Mouse (Mus musculus): ENCODE results near the gene Dhx37. TPM values are rescaled to one million over a fixed set of nuclear protein-coding genes. Genes with fewer than 3 reads are reported as not detected.
"Not testable (repeated sequence)": the region's sequence is repeated elsewhere in the genome, so short reads cannot be mapped to it uniquely, and the experiment has no call there.

The Dhx37 gene
- total RNA-seq, 2 experiments from 2014 or later = 12.2 to 14.5 TPM

- intact Hi-C loops (cut with DNase I) = no loop called here
These were observed 22.2 kb upstream of the Dhx37 start for GRCm38 (mm10) chr5:125456100-125456499.

GRCm38 (mm10) chr5:125452573-125452972 is 18.7 kb upstream of the Dhx37 start:
- intact Hi-C loops (cut with DNase I) = no loop called here
- DNase-seq (ENCODE audit: extremely low spot score in 1 of 2, low spot score in 2 of 2) = no peak

More at GRCm38 (mm10) chr5:125456100-125456499, 22.2 kb upstream of the Dhx37 start:
- no peak for DNase-seq (ENCODE audit: extremely low spot score in 1 of 2, low spot score in 2 of 2)

DNA sequence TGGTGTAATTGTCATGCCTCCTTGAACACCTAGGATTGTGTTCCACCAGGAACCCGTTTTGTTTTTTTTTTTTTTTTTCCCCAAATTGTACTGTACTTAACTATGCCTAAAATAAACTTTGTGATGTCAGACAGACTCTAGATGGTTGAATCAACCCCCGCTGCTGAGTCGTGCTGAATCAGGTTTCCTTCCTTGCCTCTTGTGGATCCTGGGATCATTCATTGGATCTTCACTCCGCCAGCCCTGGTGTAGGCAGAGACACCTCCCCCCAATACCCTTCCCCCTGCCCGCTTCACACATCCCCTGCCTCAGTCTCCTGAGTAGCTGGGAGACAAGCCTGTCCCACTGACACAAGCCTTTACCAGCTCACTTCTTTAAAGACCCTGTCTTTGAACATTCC is 15.4 kb upstream of the Dhx37 start:
- DNase-seq (ENCODE audit: extremely low spot score in 1 of 2, low spot score in 2 of 2) = no peak
- intact Hi-C loops (cut with DNase I) = no loop called here

- DNase-seq (ENCODE audit: extremely low spot score in 1 of 2, low spot score in 2 of 2) = no peak
- intact Hi-C loops (cut with DNase I) = no loop called here
These were observed 14.7 kb upstream of the Dhx37 start for GRCm38 (mm10) chr5:125448631-125449030.

DNA sequence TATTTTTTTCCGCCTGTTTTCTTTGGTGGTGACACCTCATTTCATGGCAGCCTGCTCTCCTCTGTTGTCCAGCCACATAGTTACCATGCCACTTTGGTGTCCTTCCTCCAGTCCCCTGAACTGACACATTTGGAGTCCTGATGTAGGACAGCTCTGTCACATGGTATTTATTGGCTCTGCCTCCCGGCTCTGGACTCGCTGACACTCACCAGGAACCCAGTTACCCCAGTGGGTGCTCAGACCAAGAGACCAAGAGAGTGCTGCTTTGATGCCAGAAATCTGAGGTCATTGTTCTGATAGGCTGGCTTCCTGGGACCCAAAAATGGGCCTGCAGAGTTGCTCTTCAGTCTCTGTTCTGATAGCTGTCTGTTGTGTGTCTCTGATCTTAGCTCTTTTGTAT is 14.1 kb upstream of the Dhx37 start:
- intact Hi-C loops (cut with DNase I) = no loop called here
- no peak for DNase-seq (ENCODE audit: extremely low spot score in 1 of 2, low spot score in 2 of 2)

DNA sequence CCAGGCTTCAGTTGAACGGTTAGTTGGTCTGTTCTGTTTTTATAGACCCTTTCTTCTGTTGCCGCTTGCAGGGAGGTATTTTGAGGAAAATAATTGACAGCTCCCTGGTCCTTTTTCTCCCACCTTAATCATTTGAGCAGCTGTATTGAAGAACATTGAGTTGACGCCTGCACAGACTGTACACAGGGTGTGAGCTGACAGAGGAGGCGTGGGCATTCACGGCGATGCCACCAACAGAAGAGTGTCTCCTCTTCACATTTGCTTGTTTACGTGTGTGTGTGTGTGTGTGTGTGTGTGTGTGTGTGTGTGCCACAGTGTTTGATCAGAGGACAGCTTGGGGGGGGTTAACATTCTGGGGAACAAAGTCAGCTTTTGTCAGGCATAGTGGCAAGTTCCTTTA is 12.4 kb upstream of the Dhx37 start:
- intact Hi-C loops (cut with DNase I) = no loop called here
- DNase-seq (ENCODE audit: extremely low spot score in 1 of 2, low spot score in 2 of 2) = no peak

- intact Hi-C loops (cut with DNase I) = no loop called here
- no peak for DNase-seq (ENCODE audit: extremely low spot score in 1 of 2, low spot score in 2 of 2)
These were observed 10.6 kb upstream of the Dhx37 start for GRCm38 (mm10) chr5:125444554-125444953.

DNA sequence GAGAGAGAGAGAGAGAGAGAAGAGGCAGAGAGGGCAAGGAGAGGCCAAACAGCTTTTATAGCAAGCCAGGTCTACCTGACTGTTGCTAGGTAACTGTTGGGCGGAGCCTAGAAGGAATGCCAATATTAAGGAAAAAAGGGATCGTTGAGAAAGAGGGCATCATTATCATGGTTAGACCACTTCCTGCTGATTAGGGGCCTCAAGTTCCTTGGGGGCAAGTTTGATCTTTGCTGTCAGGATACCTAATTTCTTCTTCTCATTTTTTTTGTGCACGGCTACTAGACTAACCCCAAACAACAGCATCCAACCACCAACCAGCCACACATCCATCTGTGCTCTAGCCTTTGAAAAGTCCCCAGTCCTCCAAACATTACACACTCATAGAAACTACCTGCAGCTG is 10.0 kb upstream of the Dhx37 start:
- intact Hi-C loops (cut with DNase I) = no loop called here
- no peak for DNase-seq (ENCODE audit: extremely low spot score in 1 of 2, low spot score in 2 of 2)

- DNase-seq (ENCODE audit: extremely low spot score in 1 of 2, low spot score in 2 of 2) = no peak
- intact Hi-C loops (cut with DNase I) = no loop called here
These were observed 9.4 kb upstream of the Dhx37 start for GRCm38 (mm10) chr5:125443335-125443734.

GRCm38 (mm10) chr5:125442136-125442995 is 8.4 kb upstream of the Dhx37 start:
- intact Hi-C loops (cut with DNase I) = no loop called here
- no peak for DNase-seq (ENCODE audit: extremely low spot score in 1 of 2, low spot score in 2 of 2)

- intact Hi-C loops (cut with DNase I) = no loop called here
- peak in 1 of 2 experiments; percentile 68 for DNase-seq (ENCODE audit: extremely low spot score in 1 of 2, low spot score in 2 of 2)
These were observed 7.6 kb upstream of the Dhx37 start, which contains the start of gene Bri3bp for GRCm38 (mm10) chr5:125441234-125442114. Gene Bri3bp (plus strand): TSS chr5:125441568.

DNA sequence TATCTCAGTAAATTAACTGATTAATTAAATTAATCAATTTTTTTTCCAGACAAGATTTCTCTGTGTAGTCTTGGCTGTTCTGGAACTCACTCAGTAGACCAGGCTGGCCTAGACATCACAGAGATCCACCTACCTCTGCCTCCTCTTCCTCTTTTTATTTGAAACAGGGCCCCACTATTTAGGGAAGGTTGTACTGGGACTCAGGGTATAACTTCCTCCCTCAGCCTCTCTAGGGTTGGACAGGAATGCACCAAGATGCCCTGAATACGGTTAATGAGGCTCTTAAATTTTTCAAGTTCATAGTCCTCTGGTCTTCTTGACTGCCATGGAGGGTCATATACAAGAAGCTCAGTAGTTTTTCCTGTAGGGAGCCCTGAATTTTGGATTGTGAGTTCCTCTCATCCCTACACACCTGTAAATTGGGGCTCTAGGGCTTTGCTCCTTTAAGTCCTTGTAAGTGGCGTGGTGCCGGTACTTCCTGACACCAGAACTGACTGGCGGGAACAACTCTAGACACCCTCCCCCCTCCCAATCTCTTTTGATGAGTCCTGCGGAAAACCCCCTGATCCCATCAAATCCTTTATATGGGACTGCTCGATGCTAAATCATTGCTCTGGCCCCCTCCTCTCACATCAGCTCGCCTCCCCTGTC is 6.8 kb upstream of the Dhx37 start:
- no peak for DNase-seq (ENCODE audit: extremely low spot score in 1 of 2, low spot score in 2 of 2)
- intact Hi-C loops (cut with DNase I) = no loop called here

- intact Hi-C loops (cut with DNase I); DNase-seq (ENCODE audit: extremely low spot score in 1 of 2, low spot score in 2 of 2): not testable (repeated sequence)
These were observed 426 bp upstream of the Dhx37 start for GRCm38 (mm10) chr5:125434347-125434746.

DNA sequence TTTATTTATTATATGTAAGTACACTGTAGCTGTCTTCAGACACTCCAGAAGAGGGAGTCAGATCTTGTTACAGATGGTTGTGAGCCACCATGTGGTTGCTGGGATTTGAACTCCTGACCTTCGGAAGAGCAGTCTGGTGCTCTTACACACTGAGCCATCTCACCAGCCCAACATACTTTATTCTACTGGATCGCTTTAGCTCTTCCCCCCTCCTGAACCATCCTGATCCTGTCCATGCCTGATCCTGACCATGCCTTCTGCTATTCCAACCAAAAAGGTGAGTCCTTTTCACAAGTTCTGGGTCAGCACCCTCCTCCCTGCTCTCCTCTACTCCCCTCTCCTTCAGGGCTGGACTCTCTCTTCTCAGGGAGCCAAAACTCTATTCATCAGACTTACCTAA is 1.6 kb downstream of the Dhx37 start:
- intact Hi-C loops (cut with DNase I); DNase-seq (ENCODE audit: extremely low spot score in 1 of 2, low spot score in 2 of 2): not testable (repeated sequence)

DNA sequence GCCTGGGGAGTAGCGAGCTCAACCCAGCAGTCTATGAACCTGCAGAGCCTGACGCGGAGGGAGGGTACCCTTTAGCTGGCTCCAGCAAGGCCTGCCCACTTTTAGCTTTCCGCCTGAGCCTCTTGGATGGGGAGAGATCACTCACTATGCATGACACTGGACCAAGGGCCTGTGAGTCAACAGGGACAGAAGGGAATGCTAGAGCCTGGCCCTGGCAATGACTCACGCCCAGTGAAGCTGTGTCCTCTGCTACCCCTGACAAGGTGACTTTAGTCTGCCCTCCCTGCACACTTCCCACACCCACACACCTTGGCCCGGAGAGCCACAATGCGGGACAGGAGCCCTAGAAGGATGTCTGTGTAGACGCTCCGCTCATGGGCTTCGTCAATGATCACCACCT is 7.6 kb downstream of the Dhx37 start:
- no peak for DNase-seq (ENCODE audit: extremely low spot score in 1 of 2, low spot score in 2 of 2)
- intact Hi-C loops (cut with DNase I) = no loop called here

GRCm38 (mm10) chr5:125425698-125426276 is 8.1 kb downstream of the Dhx37 start:
- intact Hi-C loops (cut with DNase I) = no loop called here
- DNase-seq (ENCODE audit: extremely low spot score in 1 of 2, low spot score in 2 of 2) = peak in 1 of 2 experiments; percentile 21

DNA sequence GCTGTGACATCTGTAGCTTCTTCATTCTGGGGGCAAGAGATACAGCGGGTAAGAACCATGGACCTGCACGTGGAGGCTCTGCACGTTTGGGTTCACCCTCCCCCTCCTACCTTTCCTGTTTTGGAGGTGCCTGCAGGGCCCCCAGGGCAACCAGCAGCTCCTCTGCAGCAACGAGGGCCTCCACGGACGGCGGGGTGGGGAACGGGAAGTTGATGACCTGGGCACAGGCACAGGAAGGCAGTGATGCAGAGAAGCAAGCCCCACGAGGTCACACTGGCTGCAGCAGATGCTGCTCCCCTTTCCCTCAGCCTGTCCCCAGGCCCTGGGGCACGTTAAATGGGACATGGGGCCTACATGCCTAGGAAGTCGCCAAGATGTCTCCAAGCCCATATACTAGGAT is 14.8 kb downstream of the Dhx37 start:
- peak in 1 of 2 experiments; percentile 20 for DNase-seq (ENCODE audit: extremely low spot score in 1 of 2, low spot score in 2 of 2)
- intact Hi-C loops (cut with DNase I) = no loop called here

GRCm38 (mm10) chr5:125418636-125419035 is 15.3 kb downstream of the Dhx37 start:
- peak in 1 of 2 experiments; percentile 27 for DNase-seq (ENCODE audit: extremely low spot score in 1 of 2, low spot score in 2 of 2)
- intact Hi-C loops (cut with DNase I) = no loop called here

- intact Hi-C loops (cut with DNase I) = no loop called here
- DNase-seq (ENCODE audit: extremely low spot score in 1 of 2, low spot score in 2 of 2) = peak in 1 of 2 experiments; percentile 24
These were observed 17.7 kb downstream of the Dhx37 start for GRCm38 (mm10) chr5:125416183-125416582.
